Mouse (Mus musculus): ENCODE measurements around the gene Zfp54.
A peak's percentile ranks its signal among the peaks of the same experiment; 100 is the strongest.
"Not testable (repeated sequence)": the region's sequence is repeated elsewhere in the genome, so short reads cannot be mapped to it uniquely, and the experiment has no call there.

Zfp54 gene

DNA sequence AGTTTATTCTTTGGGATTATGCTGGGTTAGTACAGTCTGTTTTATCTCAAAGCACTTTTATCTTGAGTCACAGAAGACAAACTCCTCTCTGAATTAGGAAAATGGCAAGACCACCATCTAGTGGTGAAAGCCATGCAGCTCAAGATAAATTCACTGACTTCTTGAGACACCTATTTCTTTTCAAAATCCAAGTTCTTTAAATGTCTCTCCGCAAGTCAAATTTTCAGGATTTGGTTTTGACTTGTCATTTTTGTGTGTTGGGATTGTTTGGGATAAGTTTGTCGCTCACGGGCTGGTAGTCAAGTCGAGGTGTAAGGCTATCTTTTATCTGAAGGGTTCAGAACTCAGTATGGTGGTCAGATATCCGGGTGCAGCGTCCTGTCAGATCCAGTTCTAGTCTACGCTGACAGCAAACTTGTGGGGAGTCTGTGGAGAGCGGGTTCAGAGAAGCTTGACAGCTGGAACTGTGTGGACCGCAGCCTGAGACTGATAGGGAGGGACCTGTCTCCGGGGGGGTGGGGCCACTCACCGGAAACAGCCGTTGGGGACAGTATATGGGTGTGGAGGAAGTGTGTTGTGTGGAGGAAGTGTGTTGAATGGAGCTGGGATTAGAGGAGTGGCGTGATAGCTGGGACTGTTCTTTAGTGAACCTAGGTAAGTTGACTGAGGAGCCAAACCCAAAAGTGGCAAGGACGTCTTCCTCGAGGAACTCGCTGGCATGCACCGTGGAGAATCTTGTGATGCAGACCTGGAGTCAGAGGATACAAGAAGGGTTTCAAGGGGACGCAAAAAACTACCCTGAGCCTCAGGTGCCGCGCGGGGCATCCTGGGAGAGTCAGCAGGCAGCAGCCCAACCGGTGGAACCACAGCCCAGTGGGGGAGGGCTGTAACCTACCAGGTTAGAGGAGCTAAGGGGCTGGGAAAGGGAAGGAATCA, at the start of gene Zfp54:
Gene Zfp54 (plus strand): TSS at position 564 of the 936 bp plus-strand sequence.
- peak; percentile 59 to 77 for DNase-seq

GRCm38 (mm10) chr17:21375311-21375710, 47.7 kb upstream of the Zfp54 start:
- DNase-seq = no peak

GRCm38 (mm10) chr17:21383391-21384056, 39.5 kb upstream of the Zfp54 start, which contains the start of gene Zfp677:
TSS of gene Zfp677 (plus strand) at chr17:21383748.
- peak; percentile 63 to 69 for DNase-seq

DNA sequence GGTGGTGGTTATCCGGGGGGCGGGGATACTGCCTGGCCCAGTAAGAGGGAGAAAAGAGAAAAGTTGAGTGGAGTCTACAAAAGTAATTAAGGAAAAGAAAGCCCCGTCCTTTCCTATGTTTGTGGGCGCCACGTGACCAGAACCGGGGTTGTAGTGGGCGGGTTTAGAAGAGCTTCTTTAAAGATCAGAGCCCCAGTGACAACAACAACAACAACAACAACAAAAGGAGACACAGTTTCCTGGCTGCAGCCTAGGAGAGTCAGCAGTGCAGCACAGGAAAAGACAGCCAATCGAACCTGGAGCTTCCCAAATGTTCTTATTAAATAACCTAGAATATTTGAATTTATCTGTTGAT, 39.0 kb upstream of the Zfp54 start:
- no peak for DNase-seq

DNA sequence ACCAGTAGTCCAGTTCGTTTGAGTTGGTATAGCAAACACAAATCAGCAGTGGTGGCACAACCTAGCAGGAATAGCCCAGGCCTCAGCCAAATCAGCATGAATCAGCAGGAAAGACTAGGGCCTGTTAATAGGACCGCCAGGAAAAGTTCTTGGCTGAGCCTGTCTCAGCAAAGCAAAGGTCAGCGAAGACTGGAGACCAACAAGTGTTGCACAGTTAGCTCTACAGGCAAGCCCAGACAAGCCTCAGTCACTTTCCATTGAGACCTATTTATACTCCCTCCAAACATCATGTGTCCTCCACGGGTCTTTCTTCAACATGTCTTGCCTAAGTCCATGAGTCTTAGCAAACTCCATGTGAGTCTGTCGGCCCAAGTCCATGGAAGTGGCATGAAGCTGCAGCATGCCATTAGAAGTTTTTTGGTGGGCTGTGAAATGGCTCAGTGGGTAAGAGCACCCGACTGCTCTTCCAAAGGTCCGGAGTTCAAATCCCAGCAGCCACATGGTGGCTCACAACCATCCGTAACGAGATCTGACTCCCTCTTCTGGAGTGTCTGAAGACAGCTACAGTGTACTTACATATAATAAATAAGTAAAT, 15.9 kb downstream of the Zfp54 start:
- not testable (repeated sequence) for DNase-seq

- peak; percentile 58 to 75 for DNase-seq
Measured at GRCm38 (mm10) chr17:21449669-21450068, 26.6 kb downstream of the Zfp54 start.

- peak; percentile 80 to 86 for DNase-seq
Measured at GRCm38 (mm10) chr17:21450138-21450704, 27.2 kb downstream of the Zfp54 start, which contains the start of gene Zfp51. TSS of gene Zfp51 (plus strand) at chr17:21450374.

DNA sequence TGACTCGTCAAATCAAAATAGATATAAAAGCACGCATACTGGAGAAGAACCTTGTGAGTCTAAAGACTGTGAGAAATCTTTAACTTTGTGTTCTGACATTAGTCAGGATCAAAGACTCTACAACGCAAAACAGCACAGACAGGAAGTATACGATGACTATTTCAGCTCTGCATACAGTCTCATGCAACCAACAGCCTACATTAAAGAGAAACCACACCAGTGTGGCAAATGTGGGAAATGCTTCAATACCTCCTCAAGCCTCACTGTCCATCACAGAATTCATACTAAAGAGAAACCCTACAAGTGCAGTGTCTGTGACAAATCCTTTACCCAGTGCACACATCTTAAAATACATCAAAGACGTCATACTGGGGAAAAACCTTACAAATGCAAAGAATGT, 40.5 kb downstream of the Zfp54 start:
- no peak for DNase-seq

DNA sequence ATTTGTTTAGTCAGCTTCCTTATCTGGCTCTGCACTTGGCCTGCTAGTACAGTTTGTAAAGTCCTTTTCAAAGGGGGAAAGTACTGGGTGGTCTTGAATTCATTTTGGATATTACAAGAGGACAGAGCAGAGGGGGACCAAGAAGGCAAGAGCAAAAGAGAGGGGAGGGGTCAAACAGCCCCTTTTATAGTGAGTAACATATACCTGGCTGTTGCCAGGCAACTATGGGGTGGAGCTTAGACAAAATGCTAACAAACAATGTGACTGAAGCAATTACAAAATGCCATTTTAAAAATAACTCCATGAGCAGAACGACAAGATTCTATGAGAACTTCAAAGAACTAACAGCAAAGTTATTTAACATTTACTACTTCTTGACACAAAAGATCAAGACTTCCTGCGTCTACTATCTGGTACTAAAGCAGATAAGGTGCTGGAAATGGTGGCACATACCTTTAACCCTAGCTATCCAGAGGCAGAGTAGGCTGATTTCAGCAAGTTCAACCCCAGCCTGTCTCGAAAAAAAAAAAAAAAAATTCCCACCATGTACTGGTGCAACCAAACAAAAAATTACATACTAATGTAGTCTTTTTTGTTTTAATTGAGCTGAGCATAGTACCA, 49.1 kb downstream of the Zfp54 start:
- no peak for DNase-seq

DNA sequence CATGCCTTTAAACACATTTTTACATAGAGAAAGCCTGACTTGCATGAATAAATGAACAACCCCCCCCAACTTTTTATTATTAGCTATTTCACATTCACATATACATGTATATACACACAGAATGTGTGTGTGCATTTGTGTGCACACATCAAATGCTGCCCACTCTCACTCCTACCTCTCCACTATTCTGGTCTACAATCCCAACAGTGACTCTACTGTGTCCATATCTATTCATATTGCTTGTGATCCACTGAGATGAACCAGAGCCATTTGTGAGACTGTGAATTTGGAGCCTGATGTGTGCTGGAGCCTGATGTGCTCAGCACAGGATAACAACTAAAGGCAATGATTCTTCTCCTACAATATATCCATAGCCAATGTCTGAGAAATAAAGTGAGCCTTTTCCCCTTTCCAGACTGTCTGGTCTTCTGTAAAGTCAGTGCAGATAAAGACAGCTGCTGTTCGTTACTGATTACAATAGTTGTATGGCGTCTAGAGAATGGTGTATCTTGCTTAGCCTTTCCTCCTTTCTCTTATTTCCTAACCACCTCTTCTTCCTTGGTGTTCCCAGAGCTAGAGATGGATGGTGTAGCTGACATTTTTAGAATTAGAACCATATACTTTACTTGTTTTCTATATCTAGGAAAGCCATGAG, 49.8 kb downstream of the Zfp54 start:
- no peak for DNase-seq

GRCm38 (mm10) chr17:21473362-21474190, 50.5 kb downstream of the Zfp54 start:
- DNase-seq = no peak

DNA sequence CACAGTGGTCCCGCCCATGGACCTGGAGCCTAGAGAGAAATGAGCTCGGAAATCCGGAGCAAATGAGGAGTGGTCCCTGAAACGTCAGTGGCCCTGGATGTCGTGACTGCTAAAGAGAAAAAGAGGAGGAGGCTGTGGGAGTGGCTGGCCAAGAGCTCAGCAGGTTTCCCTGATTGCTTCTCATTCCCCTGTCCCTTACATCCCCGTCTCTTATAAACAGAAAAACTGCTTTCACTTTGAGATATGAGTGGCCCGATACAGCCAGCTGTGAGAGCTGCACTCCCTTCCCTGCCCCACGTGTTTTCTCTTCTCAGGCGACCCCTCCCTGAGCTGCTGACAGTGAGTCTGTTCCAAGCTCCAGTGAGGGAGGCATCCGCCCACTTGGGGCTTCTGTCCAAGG, 51.7 kb downstream of the Zfp54 start:
- DNase-seq = not testable (repeated sequence)

- not testable (repeated sequence) for DNase-seq
Measured at GRCm38 (mm10) chr17:21475290-21475689, 52.3 kb downstream of the Zfp54 start.

DNA sequence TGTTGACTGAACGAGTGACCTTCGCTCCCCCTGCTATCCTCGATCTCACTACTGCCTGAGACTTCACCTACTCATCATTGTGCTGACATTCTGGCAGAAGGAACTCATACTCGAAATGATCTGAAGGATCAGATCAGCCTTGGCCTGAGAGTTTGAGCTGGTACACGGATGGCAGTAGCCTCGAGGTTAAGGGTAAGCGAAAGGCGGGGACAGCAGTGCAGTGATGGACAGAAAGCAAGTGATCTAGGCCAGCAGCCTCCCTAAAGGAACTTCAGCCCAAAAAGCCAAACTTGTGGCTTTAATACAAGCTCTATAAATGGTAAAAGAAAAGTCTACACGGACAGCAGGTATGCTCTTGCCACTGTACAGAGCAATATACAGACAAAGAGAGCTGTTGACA, 53.3 kb downstream of the Zfp54 start:
- not testable (repeated sequence) for DNase-seq

- not testable (repeated sequence) for DNase-seq
Measured at GRCm38 (mm10) chr17:21478103-21478777, 55.2 kb downstream of the Zfp54 start.

All from cerebellum, postnatal 25 days (tissue).